Mouse (Mus musculus) kidney, adult 2 months (tissue): ENCODE data around the gene Ncbp3. TPM values are rescaled to one million over a fixed set of nuclear protein-coding genes. Genes with fewer than 3 reads are reported as not detected.
A peak's percentile ranks its signal among the peaks of the same experiment; 100 is the strongest.

ENCODE experiments used
- DNase-seq: peaks from one replicate; pipeline ENCODE4 v3.0.0; 2021
- H3K27ac ChIP-seq: fragments of 200-500 bp; 2 replicates; pipeline ENCODE4 v1.5.1; 2012; ENCODE audit warnings: low read depth, low read length, control low read depth, inconsistent platforms; ENCODE audit not compliant: insufficient read depth
- H3K27me3 ChIP-seq: fragments of 200-500 bp; replicated peaks from 2 replicates; pipeline ENCODE4 v1.6.1; 2012; ENCODE audit warnings: mild to moderate bottlenecking, moderate library complexity, low read length, inconsistent platforms; ENCODE audit not compliant: control insufficient read depth, insufficient read depth
- H3K36me3 ChIP-seq: fragments of 200-500 bp; 2 replicates; pipeline ENCODE4 v1.6.1; 2012; ENCODE audit warnings: mild to moderate bottlenecking, moderate library complexity, low read length, inconsistent platforms; ENCODE audit not compliant: control insufficient read depth, insufficient read depth
- H3K4me1 ChIP-seq: fragments of 200-500 bp; 2 replicates; pipeline ENCODE4 v1.6.1; 2011; ENCODE audit warnings: low read length; ENCODE audit not compliant: control insufficient read depth, insufficient read depth
- H3K4me3 ChIP-seq: fragments of 200-500 bp; 2 replicates; pipeline ENCODE4 v1.5.1; 2011; ENCODE audit warnings: mild to moderate bottlenecking, low read depth, low read length, control low read depth; ENCODE audit not compliant: insufficient read depth
- CTCF ChIP-seq: fragments of 200-500 bp; conservative IDR thresholded peaks from 2 replicates; pipeline ENCODE4 v1.5.1; 2011; ENCODE audit warnings: low read depth, mild to moderate bottlenecking, control low read depth, low read length, moderate library complexity, mixed read lengths; ENCODE audit not compliant: insufficient read depth, insufficient read length
- POLR2A ChIP-seq: fragments of 200-500 bp; IDR thresholded peaks from one replicate; pipeline ENCODE4 v1.6.1; 2011; ENCODE audit warnings: low read depth, low read length, control low read depth
- WGBS: fragments of 180-500 bp; shearing (Covaris S2); methylation state at CpG from one replicate; pipeline ENCODE4 v1.1.7; 2018; 5-methylcytosine and 5-hydroxymethylcytosine counted together
- polyA plus RNA-seq: library from polyadenylated mRNA; depleted of rRNA; stranded (reverse); fragments of >200 nt; gene quantifications from 2 replicates; pipeline ENCODE4 v1.2.3, GENCODE M21; 2012

Gene Ncbp3
- polyA plus RNA-seq, 1 experiment: 2.9 TPM

DNA sequence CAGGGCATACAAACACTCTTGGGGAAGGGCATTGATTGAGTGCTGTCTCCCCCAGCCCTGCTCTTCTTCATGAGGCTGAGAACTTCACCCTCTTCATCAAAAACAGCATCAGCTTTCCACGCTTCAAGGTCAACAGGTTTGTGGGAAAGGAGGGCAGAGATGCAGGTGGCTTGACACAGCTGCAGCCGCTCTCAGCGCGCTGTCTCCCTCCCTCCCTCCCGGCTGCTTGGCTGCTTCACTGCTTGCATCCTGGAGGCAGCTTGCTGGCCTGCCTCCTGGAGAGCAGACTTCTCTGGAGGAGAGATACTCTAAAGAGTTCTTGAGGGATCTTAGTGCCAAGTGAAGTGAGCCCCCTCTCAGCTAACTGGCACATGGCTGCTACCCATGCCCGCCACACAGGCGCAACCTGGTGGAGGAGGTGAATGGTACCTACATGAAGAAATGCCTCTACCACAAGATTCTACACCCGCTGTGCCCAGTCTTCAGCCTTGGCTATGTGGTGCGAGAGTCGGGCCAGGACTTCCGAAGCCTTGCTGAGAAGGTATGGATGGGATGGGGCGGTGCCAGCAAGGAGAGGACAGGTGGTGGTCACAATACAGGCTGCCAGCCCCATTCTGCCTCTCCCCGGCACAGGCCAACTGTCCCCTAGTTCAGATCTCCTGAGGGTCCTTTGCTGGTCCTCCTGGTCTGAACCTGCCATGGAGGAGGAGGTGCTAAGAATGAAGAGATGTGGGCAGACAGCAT, 37.9 kb upstream of the Ncbp3 start:
- Histone ChIP-seq H3K36me3 (no peaks in the 10 kb centered on the region), H3K27ac (no peak overlapping the region), H3K4me3 (no peak overlapping the region), H3K4me1 (peaks cover 4% of the 10 kb centered on the region; the same call in 1 of the 2 replicates), H3K27me3 (no peaks in the 10 kb centered on the region)
- WGBS: 73% methylated on average over 13 of the region's 13 CpGs
- no peak for DNase-seq
- no peak for TF ChIP-seq CTCF
- TF ChIP-seq POLR2A: no peak

DNA sequence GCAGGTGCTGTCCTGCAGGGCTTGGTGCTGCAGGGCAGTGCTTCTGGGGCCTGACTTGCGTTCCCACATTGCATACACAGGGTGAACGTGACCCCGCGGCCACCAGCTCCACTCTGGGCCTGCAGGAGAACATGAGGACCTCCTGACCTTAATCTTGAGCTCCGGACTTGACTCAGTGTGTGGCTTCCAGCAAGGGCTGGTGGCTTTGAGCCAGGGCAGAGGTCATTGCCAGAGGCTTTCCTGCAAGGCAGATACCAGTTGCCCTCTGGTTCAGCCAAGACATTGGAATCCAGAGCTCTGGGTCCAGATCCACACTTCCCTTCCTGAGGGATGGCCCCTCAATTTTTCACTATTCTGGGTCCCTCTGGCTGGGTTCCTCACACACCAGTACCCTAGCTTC, 33.6 kb upstream of the Ncbp3 start:
- 52% methylated on average over 5 of the region's 5 CpGs for WGBS
- Histone ChIP-seq H3K27me3 (no peaks in the 10 kb centered on the region), H3K4me3 (no peak overlapping the region), H3K36me3 (no peaks in the 10 kb centered on the region), H3K4me1 (peaks cover 7% of the 10 kb centered on the region), H3K27ac (no peak overlapping the region)
- DNase-seq: peak; percentile 84
- TF ChIP-seq CTCF (no peak), POLR2A (no peak)

DNA sequence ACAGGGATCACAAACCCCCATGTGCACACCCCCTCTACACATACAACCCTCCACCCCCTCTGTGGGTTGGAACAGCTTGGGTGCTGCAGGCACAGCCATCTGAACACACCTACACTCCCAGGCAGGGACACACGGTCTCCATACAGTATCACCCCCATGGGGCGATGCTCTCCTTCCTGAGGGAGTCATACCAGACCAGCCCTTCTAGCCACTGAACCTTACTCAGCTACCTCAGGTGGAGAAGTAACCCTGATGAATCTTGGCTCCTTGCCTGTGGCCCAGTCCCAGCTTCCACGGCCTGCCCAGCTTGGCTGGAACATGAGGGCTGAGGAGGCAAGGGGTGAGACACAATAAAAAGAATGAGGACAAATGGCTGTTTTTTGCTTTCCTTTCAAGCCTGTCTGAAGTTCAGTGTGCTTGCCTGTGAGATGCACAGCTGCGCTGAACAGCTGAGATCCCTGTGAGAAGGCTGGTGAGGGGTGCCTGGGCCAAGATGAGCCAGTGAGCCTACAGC, 32.7 kb upstream of the Ncbp3 start:
- no peak for TF ChIP-seq POLR2A
- 58% methylated on average over 4 of the region's 4 CpGs for WGBS
- Histone ChIP-seq H3K27ac (no peak overlapping the region), H3K4me3 (no peak overlapping the region), H3K36me3 (no peaks in the 10 kb centered on the region), H3K27me3 (no peaks in the 10 kb centered on the region), H3K4me1 (peaks cover 7% of the 10 kb centered on the region)
- DNase-seq: peak; percentile 87

DNA sequence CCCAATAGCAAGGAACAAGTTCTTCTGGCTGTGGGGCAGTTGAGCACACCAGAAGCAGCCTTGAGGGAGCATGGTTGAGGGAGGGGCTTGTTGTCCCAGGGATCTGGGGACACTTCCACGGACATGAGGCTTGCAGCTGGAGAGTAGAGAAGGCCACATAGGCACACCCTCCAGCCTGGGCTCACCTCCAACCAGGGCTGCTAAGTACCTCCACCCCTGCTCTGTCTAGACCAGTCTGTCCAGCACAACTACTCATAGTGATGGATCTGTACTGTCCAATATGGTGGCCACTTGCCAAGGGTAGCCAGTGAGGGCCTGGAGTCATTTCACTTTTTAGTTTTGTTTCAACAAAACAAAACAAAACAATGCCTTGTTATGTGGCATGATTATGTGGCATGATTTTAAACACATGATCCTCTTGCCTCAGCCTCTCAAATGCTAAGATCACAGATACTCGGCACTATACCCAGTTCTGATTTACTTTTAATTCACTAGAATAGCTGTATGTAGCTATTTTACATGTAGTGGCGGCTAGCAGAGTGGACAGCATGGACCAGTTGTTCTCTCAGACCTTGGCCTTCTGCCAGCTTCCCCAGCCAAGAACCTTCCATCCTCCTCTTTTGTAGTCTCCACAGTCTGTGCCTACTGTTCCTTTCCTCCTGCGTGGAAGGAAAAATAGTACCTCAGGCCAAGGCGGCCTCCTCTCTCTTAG, 32.0 kb upstream of the Ncbp3 start:
- no peak overlapping the region for H3K27ac ChIP-seq
- 47% methylated on average over 5 of the region's 5 CpGs for WGBS

DNA sequence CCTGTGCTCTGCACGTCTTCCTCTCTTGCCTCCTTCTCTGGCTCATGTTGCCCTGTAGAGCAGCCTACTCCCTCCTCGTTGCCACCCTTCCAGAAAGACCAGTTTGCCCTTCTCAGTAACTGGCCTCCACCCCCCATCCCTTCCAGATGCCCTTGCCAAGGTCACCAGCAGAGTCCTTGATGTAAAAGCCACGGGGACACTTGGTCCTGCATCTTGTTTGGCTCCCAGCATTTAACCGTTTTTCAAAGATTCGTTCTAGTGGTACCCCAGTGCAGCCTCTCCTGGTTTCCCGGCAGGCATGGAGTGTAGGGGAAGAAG, 31.5 kb upstream of the Ncbp3 start:
- Histone ChIP-seq H3K36me3 (no peaks in the 10 kb centered on the region), H3K27me3 (no peaks in the 10 kb centered on the region), H3K4me1 (peaks cover 7% of the 10 kb centered on the region), H3K4me3 (no peak overlapping the region), H3K27ac (no peak overlapping the region)
- 71% methylated on average over 6 of the region's 6 CpGs for WGBS
- no peak for TF ChIP-seq CTCF
- no peak for TF ChIP-seq POLR2A
- DNase-seq: no peak

More for the DNA sequence above, 32.0 kb upstream of the Ncbp3 start:
- peaks cover 7% of the 10 kb centered on the region for H3K4me1 ChIP-seq
- peak; percentile 46 for DNase-seq
- H3K36me3 ChIP-seq: no peaks in the 10 kb centered on the region
- H3K27me3 ChIP-seq: no peaks in the 10 kb centered on the region
- TF ChIP-seq CTCF (no peak), POLR2A (no peak)
- no peak overlapping the region for H3K4me3 ChIP-seq

DNA sequence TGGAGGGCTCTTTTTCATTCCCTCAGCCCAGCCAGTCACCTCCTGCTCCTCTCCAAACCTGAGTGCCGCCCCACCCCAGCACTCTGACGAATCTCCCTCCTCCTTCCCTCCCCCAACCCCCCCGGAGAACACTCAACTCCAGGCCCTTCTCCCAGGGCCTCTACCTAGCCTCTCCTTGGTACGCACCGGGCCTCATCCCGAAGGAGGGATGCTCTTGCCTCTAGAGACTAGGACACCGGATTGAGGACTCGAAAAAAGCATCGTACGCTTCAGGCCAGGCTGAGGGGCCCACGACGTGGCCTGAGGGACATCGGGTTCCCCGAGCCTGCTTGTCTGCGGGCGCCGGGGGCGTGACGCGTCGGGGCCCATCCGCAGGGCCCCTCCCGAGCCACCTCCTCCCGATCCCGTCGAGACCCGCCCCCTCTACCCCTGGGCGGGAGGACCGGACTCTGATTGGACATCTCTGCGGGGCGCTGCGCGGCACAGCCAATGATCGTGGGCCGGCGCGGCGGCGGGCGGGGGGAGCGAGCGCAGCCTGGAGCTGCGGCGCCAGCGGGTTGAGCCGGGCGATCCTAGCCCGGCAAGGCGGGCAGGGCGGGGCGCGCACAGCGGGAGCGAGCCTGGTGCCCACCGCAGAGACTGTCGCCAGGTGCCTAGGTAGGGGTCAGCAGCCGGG, 29.0 kb upstream of the Ncbp3 start, which contains the start of gene Camkk1:
TSS of gene Camkk1 (plus strand) at position 538 of the 676 bp plus-strand sequence.
- Histone ChIP-seq H3K27ac (no peak within 1 kb of the TSS), H3K4me1 (peaks cover 6% of the 10 kb centered on the region), H3K27me3 (no peaks in the 10 kb centered on the region), H3K4me3 (peak within 1 kb of the TSS; percentile 66), H3K36me3 (no peaks in the 10 kb centered on the region)
- TF ChIP-seq POLR2A (no peak), CTCF (no peak)
- DNase-seq: peak; percentile 95
- 2% methylated on average over 57 of the region's 57 CpGs for WGBS

DNA sequence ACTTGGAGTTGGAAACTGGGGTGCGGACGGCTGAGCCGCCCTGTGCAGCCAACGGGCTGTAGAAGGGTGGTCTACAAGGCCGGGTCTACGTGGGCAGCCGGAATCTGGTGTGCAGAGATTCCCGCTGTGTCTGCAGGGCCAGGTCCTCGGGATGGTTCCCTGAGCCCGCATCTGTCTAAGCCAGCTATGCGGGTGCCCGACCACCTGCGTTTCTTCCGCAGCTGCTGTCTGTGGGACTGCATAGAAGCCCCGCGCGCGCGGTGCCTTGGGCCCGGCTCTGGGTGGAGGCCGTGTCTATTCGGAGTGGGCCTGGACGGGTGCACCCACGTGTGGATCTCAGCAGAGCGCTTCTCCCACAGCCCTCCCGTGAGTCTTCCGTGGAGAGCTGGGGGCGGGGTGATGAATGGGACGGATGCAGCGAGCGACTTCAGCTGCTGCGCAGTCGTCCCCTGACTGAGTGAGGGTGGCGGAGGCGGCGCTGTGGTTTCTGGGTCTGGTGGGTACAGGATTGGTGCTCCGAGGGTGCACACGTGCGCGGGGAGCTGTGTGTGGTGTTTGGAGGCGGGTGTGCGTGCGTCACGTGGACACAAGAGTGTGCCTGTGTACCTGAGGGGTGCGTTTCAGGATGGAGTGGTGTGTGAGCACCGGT, 28.3 kb upstream of the Ncbp3 start:
- peaks cover 3% of the 10 kb centered on the region; the same call in 1 of the 2 replicates for H3K4me1 ChIP-seq

More for the DNA sequence above, 28.3 kb upstream of the Ncbp3 start:
- no peaks in the 10 kb centered on the region for H3K36me3 ChIP-seq
- H3K4me3 ChIP-seq: peak overlapping the region; percentile 66
- no peak overlapping the region for H3K27ac ChIP-seq
- peak; percentile 23 for DNase-seq
- TF ChIP-seq POLR2A: no peak
- no peak for TF ChIP-seq CTCF
- WGBS: 2% methylated on average over 46 of the region's 46 CpGs
- no peaks in the 10 kb centered on the region for H3K27me3 ChIP-seq
